Mouse (Mus musculus) stomach, postnatal 0 days (tissue): ENCODE measurements at regions not wholly inside any gene's neighbourhood (a gene's known extent, or its start where the extent isn't known, plus 50 kb on each side); places are given as distances from the start of the nearest gene placed in this dataset.

ENCODE experiments used
- CTCF ChIP-seq: IDR thresholded peaks from 2 replicates; pipeline ENCODE4 v1.5.1; 2016; ENCODE audit warnings: antibody characterized with exemption, low read depth, mild to moderate bottlenecking, moderate library complexity
- EP300 ChIP-seq: optimal IDR thresholded peaks from 2 replicates; pipeline ENCODE3; 2016; ENCODE audit warnings: antibody characterized with exemption

- TF ChIP-seq CTCF, result no peak
- no peak for TF ChIP-seq EP300
Observed at GRCm38 (mm10) chr1:81581208-81581607, 504.5 kb downstream of the Nyap2 start.
